Mouse (Mus musculus): Measurements from ENCODE around the gene Gm20767. TPM values are rescaled to one million over a fixed set of nuclear protein-coding genes. Genes with fewer than 3 reads are reported as not detected.
"Not testable (repeated sequence)": the region's sequence is repeated elsewhere in the genome, so short reads cannot be mapped to it uniquely, and the experiment has no call there.

The Gm20767 gene
- not detected in 2 replicates for polyA plus RNA-seq (2012; rRNA removed)

DNA sequence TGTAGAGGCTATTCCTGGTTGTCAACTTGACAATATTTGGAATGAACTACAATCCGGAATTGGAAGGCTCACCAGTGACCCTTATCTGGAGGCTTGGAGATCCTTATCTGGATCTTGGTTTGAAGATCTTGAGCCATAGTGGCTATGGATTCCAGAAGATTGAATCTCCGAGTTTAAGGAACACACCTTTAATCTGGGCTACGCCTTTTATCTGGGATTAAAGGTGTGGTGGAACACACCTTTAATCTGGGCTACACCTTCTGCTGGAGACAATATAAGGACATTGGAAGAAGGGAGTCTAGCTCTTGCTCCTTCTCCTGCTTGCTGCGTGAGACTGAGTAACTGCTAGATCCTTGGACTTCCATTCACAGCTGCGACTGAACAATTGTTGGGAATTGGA, at the start of gene Gm20767:
TSS of gene Gm20767 (plus strand) at position 301 of the 400 bp plus-strand sequence.
- H3K4me1 ChIP-seq (ENCODE audit: control insufficient read depth, insufficient read depth, low read length); H3K27me3 ChIP-seq (ENCODE audit: control insufficient read depth, insufficient read depth, low read length); H3K27ac ChIP-seq (ENCODE audit: control insufficient read depth, insufficient read depth, low read depth, low read length); H3K4me3 ChIP-seq (ENCODE audit: control insufficient read depth, low read depth, low read length); H3K36me3 ChIP-seq (ENCODE audit: control insufficient read depth, insufficient read depth, low read length): not testable (repeated sequence)

DNA sequence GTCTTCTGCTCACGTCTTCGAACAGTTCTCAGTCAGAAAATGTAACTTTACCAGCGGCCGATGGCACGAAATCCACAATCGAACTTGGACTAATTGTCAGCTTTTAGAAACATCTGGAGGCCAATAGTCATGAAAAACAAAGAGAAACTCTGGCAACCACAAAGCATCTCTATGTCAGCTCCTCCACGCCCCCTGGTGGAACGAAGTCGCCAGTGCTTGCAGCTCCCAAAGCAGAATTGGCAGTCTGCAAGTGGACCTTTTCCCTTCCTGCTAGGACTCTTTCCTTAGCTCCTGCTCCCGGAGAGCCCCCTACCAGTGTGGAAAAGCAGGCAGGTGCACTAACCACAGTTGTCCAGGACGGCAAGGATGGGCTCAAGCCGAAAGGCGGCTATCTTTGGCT, 47.1 kb upstream of the Gm20767 start:
- H3K4me3 ChIP-seq (ENCODE audit: control insufficient read depth, low read depth, low read length); H3K27ac ChIP-seq (ENCODE audit: control insufficient read depth, insufficient read depth, low read depth, low read length); H3K36me3 ChIP-seq (ENCODE audit: control insufficient read depth, insufficient read depth, low read length); H3K4me1 ChIP-seq (ENCODE audit: control insufficient read depth, insufficient read depth, low read length); H3K27me3 ChIP-seq (ENCODE audit: control insufficient read depth, insufficient read depth, low read length): not testable (repeated sequence)

DNA sequence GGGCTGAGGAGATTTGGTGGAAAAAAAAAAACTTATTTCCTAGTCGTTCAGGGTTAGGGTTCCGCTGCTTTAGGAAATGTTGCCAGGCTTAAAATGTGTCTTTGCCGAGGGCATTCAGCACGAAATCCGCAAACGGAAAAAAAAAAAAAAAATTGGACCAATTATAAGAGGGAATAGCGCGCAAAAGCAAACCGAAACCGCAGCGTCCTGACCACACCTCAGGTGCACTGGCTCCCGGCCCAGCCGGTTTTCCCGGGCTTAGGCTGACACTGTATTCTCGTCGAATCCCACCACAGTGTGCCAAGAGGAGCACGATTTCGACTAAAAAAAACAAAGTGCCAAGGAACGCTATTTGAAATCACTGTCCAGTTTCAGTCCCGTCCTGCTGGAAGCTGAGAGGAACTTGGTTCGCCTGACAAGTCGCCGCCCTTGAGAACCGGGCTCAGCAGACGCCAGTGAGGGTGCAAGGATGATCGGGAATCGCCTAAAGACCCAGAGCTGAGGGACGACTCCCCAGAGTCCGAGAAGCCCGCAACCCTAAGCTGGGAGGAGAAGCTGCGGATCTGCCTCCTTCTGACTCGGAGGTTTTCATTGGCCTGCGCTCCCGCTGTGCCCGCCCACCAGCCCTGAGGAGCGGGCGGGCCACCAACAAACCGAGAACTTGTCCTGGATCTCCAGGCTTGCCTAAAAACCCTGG, 43.7 kb upstream of the Gm20767 start:
- H3K4me1 ChIP-seq (ENCODE audit: control insufficient read depth, insufficient read depth, low read length); H3K36me3 ChIP-seq (ENCODE audit: control insufficient read depth, insufficient read depth, low read length); H3K4me3 ChIP-seq (ENCODE audit: control insufficient read depth, low read depth, low read length); H3K27me3 ChIP-seq (ENCODE audit: control insufficient read depth, insufficient read depth, low read length); H3K27ac ChIP-seq (ENCODE audit: control insufficient read depth, insufficient read depth, low read depth, low read length): not testable (repeated sequence)

DNA sequence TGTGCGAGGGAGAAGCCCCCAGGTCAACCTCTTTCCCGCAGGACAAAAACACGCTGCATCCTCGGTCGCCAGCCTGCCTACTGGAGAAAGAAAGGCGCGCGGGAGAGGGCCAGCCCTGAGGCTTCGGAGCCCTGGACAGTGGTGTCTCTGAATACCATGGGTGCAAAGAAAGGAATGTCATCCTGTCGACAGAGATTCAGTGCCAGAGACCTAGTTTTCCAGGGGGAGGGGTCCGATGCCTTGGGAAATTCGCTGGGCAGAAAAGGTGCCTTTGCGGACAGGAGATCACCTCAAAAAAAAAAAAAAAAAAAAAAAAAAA, 43.1 kb upstream of the Gm20767 start:
- H3K4me3 ChIP-seq (ENCODE audit: control insufficient read depth, low read depth, low read length); H3K36me3 ChIP-seq (ENCODE audit: control insufficient read depth, insufficient read depth, low read length); H3K27ac ChIP-seq (ENCODE audit: control insufficient read depth, insufficient read depth, low read depth, low read length); H3K27me3 ChIP-seq (ENCODE audit: control insufficient read depth, insufficient read depth, low read length); H3K4me1 ChIP-seq (ENCODE audit: control insufficient read depth, insufficient read depth, low read length): not testable (repeated sequence)

DNA sequence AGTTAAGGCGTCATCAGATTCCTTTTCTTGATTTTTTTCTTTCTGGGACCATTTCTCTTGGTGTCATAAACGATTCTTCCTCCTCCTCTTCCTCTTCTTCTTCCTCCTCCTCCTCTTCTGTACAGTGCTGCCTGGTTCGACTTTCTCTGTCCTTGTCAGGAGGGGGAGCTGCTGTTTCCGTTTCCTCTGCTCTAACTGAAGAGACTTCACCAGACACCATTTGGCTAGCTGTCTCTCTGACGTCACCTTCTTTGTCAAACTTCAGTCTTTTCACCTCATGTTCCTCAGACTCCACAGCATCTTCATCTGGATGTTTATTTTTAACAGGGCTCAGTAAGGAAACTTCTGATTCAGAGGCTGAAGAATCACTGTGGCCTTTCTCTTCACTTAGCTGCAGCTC, 40.7 kb upstream of the Gm20767 start:
- H3K27ac ChIP-seq (ENCODE audit: control insufficient read depth, insufficient read depth, low read depth, low read length); H3K4me3 ChIP-seq (ENCODE audit: control insufficient read depth, low read depth, low read length); H3K4me1 ChIP-seq (ENCODE audit: control insufficient read depth, insufficient read depth, low read length); H3K27me3 ChIP-seq (ENCODE audit: control insufficient read depth, insufficient read depth, low read length); H3K36me3 ChIP-seq (ENCODE audit: control insufficient read depth, insufficient read depth, low read length): not testable (repeated sequence)

DNA sequence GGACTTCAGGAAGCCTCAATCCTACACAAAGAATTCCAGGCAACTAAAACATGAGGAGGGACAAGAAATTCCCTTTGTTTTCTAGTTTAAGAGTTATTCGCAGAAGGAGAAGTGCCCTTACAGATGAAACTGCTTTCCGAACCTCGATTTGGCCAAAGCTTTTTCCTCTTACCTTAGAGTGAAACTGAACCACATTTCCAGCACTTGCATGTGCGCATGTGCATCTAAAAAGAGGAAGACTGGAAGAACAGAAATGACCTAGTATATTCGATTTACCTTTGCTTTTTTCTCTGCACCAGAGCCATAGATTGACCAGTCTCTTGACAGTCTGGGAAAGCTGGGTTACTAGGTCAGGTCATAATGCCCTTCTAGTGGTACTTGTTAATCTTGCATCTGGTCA, 33.5 kb upstream of the Gm20767 start:
- H3K4me3 ChIP-seq (ENCODE audit: control insufficient read depth, low read depth, low read length); H3K36me3 ChIP-seq (ENCODE audit: control insufficient read depth, insufficient read depth, low read length); H3K27me3 ChIP-seq (ENCODE audit: control insufficient read depth, insufficient read depth, low read length); H3K4me1 ChIP-seq (ENCODE audit: control insufficient read depth, insufficient read depth, low read length); H3K27ac ChIP-seq (ENCODE audit: control insufficient read depth, insufficient read depth, low read depth, low read length): not testable (repeated sequence)

DNA sequence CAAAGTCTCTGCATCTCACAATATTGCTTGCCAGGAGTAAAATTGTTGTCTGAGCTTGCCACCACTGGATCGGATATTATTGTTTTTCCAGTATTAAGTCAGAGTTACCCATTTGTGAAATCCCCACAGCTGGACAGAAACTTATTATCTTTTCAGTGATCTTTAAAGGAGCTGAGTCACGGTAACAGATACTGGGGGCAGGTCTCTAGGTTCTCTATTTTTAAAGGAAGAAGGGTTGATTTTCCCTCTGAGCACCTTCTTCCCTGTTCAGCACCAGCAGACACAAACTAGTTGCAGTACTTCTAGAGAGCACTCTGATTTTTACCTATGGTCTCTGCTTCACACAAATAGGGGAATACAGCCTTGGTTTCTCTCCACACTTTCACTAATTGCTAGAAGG, 33.0 kb upstream of the Gm20767 start:
- not testable (repeated sequence) for H3K27ac ChIP-seq (ENCODE audit: control insufficient read depth, insufficient read depth, low read depth, low read length); H3K27me3 ChIP-seq (ENCODE audit: control insufficient read depth, insufficient read depth, low read length); H3K4me3 ChIP-seq (ENCODE audit: control insufficient read depth, low read depth, low read length); H3K4me1 ChIP-seq (ENCODE audit: control insufficient read depth, insufficient read depth, low read length); H3K36me3 ChIP-seq (ENCODE audit: control insufficient read depth, insufficient read depth, low read length)

DNA sequence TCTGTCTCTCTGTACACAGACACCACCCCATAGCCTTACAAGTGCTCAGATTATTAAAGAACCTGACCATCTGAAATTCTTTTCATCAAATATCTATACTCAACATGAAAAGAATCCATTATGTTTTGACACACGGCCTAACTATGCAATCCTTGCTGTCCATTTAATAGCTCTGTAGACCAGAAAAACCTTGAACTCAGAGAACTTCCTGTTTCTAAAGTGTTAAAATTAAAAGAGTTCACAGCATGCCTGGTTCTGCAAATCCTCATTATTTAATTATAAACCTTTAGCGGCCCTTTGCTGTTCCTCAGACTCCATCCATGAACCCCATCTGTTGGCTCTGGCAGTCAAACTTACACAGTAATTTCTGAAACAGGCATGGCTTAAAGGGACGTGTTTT, 2.3 kb downstream of the Gm20767 start:
- not testable (repeated sequence) for H3K27ac ChIP-seq (ENCODE audit: control insufficient read depth, insufficient read depth, low read depth, low read length); H3K27me3 ChIP-seq (ENCODE audit: control insufficient read depth, insufficient read depth, low read length); H3K4me3 ChIP-seq (ENCODE audit: control insufficient read depth, low read depth, low read length); H3K4me1 ChIP-seq (ENCODE audit: control insufficient read depth, insufficient read depth, low read length); H3K36me3 ChIP-seq (ENCODE audit: control insufficient read depth, insufficient read depth, low read length)

DNA sequence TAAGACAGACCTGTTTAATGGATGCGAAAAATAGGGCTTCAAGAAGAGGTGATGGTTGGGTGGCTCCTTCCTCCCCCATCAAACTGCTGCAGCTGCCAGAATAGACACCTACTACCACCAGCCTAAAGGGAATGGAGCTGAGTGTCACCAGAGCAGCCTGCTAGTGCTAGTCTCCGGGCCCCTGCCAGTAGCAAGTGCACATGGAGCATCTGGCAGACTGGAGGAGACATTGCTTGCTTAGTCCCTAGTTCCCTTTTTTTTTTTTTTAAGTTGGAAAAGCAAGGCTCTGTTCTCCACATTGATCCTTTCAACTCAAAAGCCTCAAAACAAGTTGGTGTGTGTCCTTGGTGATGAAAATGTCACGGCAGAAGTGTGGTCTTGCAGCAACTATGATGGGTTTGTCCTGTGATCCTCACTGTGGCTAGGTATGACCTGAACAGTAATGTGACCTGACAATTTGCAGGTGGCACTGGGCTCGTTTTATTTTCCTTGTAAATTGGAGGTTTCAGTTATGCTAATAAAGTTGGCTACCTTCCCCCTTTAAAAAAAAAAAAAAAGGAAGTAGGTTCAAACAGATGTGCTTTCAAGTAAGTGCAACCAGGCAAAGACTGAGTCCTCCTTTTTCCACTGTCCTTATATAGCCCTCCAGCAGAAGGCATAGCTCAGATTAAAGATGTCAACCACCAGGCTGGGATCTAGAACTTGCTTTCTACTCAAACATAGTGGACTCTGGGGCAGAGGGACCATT, 9.8 kb downstream of the Gm20767 start:
- not testable (repeated sequence) for H3K4me3 ChIP-seq (ENCODE audit: control insufficient read depth, low read depth, low read length); H3K27ac ChIP-seq (ENCODE audit: control insufficient read depth, insufficient read depth, low read depth, low read length); H3K36me3 ChIP-seq (ENCODE audit: control insufficient read depth, insufficient read depth, low read length); H3K27me3 ChIP-seq (ENCODE audit: control insufficient read depth, insufficient read depth, low read length); H3K4me1 ChIP-seq (ENCODE audit: control insufficient read depth, insufficient read depth, low read length)

DNA sequence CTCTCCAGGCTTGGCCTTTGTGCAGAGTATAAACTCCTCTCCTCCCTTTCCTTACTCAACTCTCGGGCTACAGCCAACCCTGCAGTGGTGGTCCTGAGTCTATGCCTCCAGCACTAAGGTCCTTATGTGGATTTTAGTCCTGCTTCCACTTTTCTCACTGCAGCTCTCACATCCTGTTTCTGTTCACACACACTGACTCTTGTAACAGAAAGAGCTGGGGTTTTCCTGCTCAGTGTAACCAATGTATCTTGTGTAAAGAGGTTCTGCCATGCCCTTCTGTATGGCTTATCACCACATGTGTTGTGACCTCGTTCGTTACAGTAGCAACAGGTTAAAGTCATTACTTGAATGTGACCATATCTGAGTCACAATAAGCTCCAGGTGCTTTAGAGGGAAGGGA, 10.5 kb downstream of the Gm20767 start:
- not testable (repeated sequence) for H3K27ac ChIP-seq (ENCODE audit: control insufficient read depth, insufficient read depth, low read depth, low read length); H3K4me1 ChIP-seq (ENCODE audit: control insufficient read depth, insufficient read depth, low read length); H3K27me3 ChIP-seq (ENCODE audit: control insufficient read depth, insufficient read depth, low read length); H3K4me3 ChIP-seq (ENCODE audit: control insufficient read depth, low read depth, low read length); H3K36me3 ChIP-seq (ENCODE audit: control insufficient read depth, insufficient read depth, low read length)

DNA sequence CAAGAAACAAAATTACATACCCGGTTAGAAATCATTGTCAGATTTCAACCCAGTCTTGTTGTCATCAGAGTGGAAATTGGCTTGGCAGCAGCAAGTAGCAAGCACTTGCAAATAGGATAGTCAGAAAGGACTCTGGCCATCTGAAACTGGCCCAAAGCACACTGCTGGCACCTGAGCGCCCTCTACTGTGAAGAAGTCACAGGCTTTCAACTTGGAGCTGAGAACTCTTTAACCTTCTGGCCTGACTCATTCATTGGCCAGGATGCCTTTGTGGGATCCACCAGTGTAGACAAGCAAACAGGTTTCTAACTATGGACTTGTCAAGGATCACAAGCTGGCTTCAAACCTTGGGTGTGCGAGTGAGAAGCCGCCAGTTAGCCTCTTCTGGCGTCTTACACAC, 28.3 kb downstream of the Gm20767 start:
- H3K4me1 ChIP-seq (ENCODE audit: control insufficient read depth, insufficient read depth, low read length); H3K27me3 ChIP-seq (ENCODE audit: control insufficient read depth, insufficient read depth, low read length); H3K36me3 ChIP-seq (ENCODE audit: control insufficient read depth, insufficient read depth, low read length); H3K27ac ChIP-seq (ENCODE audit: control insufficient read depth, insufficient read depth, low read depth, low read length); H3K4me3 ChIP-seq (ENCODE audit: control insufficient read depth, low read depth, low read length): not testable (repeated sequence)

DNA sequence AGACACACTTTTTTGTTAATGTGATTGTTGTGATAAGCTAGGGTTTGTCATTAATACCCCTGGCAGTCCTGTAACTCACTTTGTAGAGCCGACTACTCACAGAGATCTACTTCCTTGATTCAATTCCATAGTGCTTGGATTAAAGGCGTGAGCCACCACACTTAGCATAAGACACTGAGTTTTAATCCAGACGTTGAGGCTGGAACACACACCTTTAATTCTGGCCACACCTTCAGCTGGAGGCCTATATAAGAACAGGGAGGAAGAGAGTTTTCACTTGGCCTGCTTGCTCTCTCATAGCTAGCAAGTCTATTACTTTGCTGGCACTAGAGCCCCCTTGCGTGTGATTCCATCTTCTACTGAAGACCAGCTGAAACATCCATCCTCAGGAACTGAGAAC, 32.1 kb downstream of the Gm20767 start, which contains the start of gene Gm21818:
TSS of gene Gm21818 (plus strand) at position 301 of the 400 bp plus-strand sequence.
- not testable (repeated sequence) for H3K4me1 ChIP-seq (ENCODE audit: control insufficient read depth, insufficient read depth, low read length); H3K36me3 ChIP-seq (ENCODE audit: control insufficient read depth, insufficient read depth, low read length); H3K27me3 ChIP-seq (ENCODE audit: control insufficient read depth, insufficient read depth, low read length); H3K4me3 ChIP-seq (ENCODE audit: control insufficient read depth, low read depth, low read length); H3K27ac ChIP-seq (ENCODE audit: control insufficient read depth, insufficient read depth, low read depth, low read length)

Data from testis, adult 2 months (tissue).